Mouse (Mus musculus) intestine, postnatal 0 days (tissue): ENCODE results near the gene Sat2. TPM values are rescaled to one million over a fixed set of nuclear protein-coding genes. Genes with fewer than 3 reads are reported as not detected.
"Not testable (repeated sequence)": the region's sequence is repeated elsewhere in the genome, so short reads cannot be mapped to it uniquely, and the experiment has no call there.

Experiments used
- ATAC-seq: fragments of 200-750 bp; cut with Nextera tagmentation; 2 replicates; pipeline ENCODE4 v1.8.0; 2017; ENCODE audit warnings: mild to moderate bottlenecking, moderate TSS enrichment, moderate library complexity
- H3K27ac ChIP-seq: fragments of 300-500 bp; sonication (generic); 2 replicates; pipeline ENCODE4 v1.5.1; 2014; ENCODE audit warnings: mild to moderate bottlenecking, low read depth, low read length, moderate library complexity
- H3K27me3 ChIP-seq: fragments of 300-500 bp; sonication (generic); replicated peaks from 2 replicates; pipeline ENCODE4 v1.6.1; 2014; ENCODE audit warnings: low read length, mixed read lengths; ENCODE audit not compliant: control insufficient read depth, insufficient read depth
- H3K36me3 ChIP-seq: fragments of 300-500 bp; sonication (generic); 2 replicates; pipeline ENCODE4 v1.6.1; 2014; ENCODE audit warnings: mild to moderate bottlenecking, moderate library complexity; ENCODE audit not compliant: control insufficient read depth, insufficient read depth
- H3K4me1 ChIP-seq: fragments of 300-500 bp; sonication (generic); replicated peaks from 2 replicates; pipeline ENCODE4 v1.6.1; 2014; ENCODE audit warnings: antibody characterized with exemption, low read length, mixed read lengths; ENCODE audit not compliant: control insufficient read depth, insufficient read depth
- H3K4me2 ChIP-seq: fragments of 300-500 bp; sonication (generic); replicated peaks from 2 replicates; pipeline ENCODE4 v1.6.1; 2014; ENCODE audit warnings: low read depth, mild to moderate bottlenecking, moderate library complexity
- H3K4me3 ChIP-seq: fragments of 300-500 bp; sonication (generic); 2 replicates; pipeline ENCODE4 v1.5.1; 2014; ENCODE audit warnings: low read depth, low read length
- H3K9ac ChIP-seq: fragments of 300-500 bp; sonication (generic); 2 replicates; pipeline ENCODE4 v1.6.1; 2014; ENCODE audit warnings: mild to moderate bottlenecking, low read depth, low read length
- H3K9me3 ChIP-seq: fragments of 300-500 bp; sonication (generic); 2 replicates; pipeline ENCODE4 v1.6.1; 2016; ENCODE audit warnings: mixed run types; ENCODE audit not compliant: control insufficient read depth
- CTCF ChIP-seq: sonication (generic); IDR thresholded peaks from 2 replicates; pipeline ENCODE4 v1.5.1; 2016; ENCODE audit warnings: low read depth, mild to moderate bottlenecking, control low read depth, antibody characterized with exemption, moderate library complexity
- WGBS: fragments of 180-500 bp; shearing (Covaris S2); extraction: QIAGEN DNeasy Blood & Tissue Kit; methylation state at CpG from one replicate; pipeline ENCODE4 v1.1.7; 2014; 5-methylcytosine and 5-hydroxymethylcytosine counted together
- polyA plus RNA-seq: library from polyadenylated mRNA; unstranded; fragments of >200 nt; fragmentation: Nextera tagmentation; extraction: Ambion mirVana; gene quantifications from 2 replicates; pipeline ENCODE4 v1.2.1, GENCODE M21; 2015

Gene Sat2
- polyA plus RNA-seq, 1 experiment from 2014 or later: 34.1 TPM

DNA sequence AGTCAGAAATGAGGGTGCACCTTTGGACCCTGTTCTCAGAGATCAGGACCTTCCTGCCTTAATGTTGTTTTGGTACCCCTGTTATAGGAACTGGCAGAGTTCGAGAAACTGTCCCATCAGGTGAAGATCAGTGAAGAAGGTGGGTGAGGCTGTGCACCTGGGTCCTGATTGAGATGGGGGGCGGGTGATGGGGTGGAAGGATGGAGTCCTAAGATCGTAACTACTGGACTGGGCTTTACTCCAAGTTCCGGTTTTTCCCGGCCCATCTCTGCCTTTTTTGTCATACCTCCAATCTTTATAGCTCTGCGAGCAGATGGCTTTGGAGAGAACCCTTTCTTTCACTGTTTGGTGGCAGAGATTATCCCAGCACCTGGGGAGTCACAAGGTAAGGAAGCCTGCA lies 582 bp downstream of the Sat2 start:
- no peak for ATAC-seq
- Histone ChIP-seq H3K4me1 (peaks cover 3% of the 10 kb centered on the region; the same call in 1 of the 2 replicates), H3K4me2 (peak overlapping the region; percentile 70), H3K4me3 (peak overlapping the region; percentile 54), H3K36me3 (no peaks in the 10 kb centered on the region), H3K27ac (0 out of 2 replicates have a peak overlapping the region, but pooled peaks have one; percentile 63), H3K9me3 (no peaks in the 10 kb centered on the region), H3K27me3 (no peaks in the 10 kb centered on the region), H3K9ac (peak overlapping the region; percentile 57)
- no peak for TF ChIP-seq CTCF
- 13% methylated on average over 6 of the region's 6 CpGs for WGBS

DNA sequence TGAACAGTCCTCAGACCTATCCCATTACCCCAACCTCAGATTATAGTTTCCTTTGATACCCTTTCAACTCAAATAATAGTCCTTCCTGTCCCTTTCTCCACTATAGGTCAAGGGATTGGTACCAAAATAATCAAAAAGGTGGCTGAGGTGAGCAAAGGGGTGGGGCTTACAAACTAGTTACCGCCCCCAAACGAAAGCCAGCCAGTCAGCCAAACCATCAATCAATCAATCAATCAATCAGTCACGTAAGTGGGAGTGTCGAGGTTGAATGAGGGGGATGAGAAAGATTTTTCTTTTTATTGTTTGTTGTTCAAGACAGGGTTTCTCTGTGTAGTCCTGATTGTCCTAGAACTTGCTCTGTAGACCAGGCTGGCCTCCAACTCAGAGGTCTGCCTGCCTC lies 1.2 kb downstream of the Sat2 start:
- H3K36me3 ChIP-seq: no peaks in the 10 kb centered on the region
- H3K9me3 ChIP-seq: no peaks in the 10 kb centered on the region
- 81% methylated on average over 4 of the region's 4 CpGs for WGBS
- peaks cover 3% of the 10 kb centered on the region; the same call in 1 of the 2 replicates for H3K4me1 ChIP-seq
- no peak for TF ChIP-seq CTCF
- no peak for ATAC-seq
- no peak overlapping the region for H3K4me3 ChIP-seq
- no peaks in the 10 kb centered on the region for H3K27me3 ChIP-seq
- no peak overlapping the region for H3K27ac ChIP-seq
- no peak overlapping the region; the same call in 1 of the 2 replicates for H3K4me2 ChIP-seq
- H3K9ac ChIP-seq: no peak overlapping the region

DNA sequence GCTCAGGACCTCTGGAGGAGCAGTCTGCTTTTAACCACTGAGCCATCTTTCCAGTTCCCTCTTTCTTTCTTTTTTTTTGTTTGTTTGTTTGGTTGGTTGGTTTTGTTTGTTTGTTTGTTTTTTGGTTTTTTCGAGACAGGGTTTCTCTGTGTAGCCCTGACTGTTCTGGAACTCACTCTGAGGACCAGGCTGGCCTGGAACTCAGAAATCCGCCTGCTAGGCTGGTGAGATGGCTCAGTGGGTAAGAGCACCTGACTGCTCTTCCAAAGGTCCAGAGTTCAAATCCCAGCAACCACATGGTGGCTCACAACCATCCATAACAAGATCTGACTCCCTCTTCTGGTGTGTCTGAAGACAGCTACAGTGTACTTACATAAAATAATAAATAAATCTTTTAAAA lies 2.5 kb downstream of the Sat2 start:
- H3K36me3 ChIP-seq, H3K4me3 ChIP-seq, H3K4me2 ChIP-seq, H3K9me3 ChIP-seq, H3K27ac ChIP-seq, H3K4me1 ChIP-seq, H3K27me3 ChIP-seq, H3K9ac ChIP-seq, ATAC-seq: not testable (repeated sequence)
- WGBS: 84% methylated on average over 2 of the region's 2 CpGs

DNA sequence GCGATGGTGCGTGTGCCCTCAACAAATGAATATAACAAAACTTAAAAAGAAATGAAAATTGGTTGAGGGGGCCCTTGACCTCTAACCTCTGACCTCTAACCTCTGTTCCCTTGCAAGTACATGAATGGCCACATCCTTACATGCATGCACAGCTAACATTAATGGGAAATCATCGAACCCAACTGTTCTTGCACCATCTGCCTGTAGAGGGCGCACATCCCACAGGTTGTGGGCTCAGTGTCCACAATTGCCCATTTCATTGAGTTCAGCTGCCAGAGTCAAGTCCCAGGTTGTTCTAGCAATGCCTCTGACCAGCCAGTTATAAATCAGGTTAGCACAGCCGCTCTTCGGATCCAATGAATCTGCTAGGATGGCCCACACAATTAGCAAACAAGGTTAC lies 6.5 kb downstream of the Sat2 start:
- no peaks in the 10 kb centered on the region for H3K4me1 ChIP-seq
- no peak overlapping the region for H3K9ac ChIP-seq
- H3K4me3 ChIP-seq: no peak overlapping the region
- no peaks in the 10 kb centered on the region for H3K27me3 ChIP-seq
- H3K9me3 ChIP-seq: no peaks in the 10 kb centered on the region
- no peaks in the 10 kb centered on the region for H3K36me3 ChIP-seq
- WGBS: 36% methylated on average over 6 of the region's 6 CpGs
- H3K27ac ChIP-seq: no peak overlapping the region
- peak; percentile 97 for TF ChIP-seq CTCF
- ATAC-seq: no peak
- no peak overlapping the region for H3K4me2 ChIP-seq

DNA sequence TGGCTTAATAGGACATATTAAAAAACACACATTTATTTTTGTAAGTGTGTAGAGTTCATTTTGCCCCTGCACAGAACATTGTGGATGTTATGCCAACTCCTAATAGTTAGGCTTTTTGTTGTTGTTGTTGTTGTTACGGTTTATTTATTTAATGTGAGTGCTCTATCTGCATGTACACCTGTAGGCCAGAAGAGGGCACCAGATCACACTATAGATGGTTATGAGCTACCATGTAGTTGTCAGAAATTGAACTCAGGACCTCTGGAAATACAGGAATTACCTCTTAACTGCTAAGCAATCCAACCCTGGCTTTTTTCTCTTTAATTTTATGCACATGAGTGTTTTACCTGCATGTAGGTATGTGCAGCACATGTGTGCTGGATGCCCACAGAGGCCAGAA lies 8.0 kb downstream of the Sat2 start:
- H3K4me3 ChIP-seq: no peak overlapping the region
- no peaks in the 10 kb centered on the region for H3K9me3 ChIP-seq
- no peaks in the 10 kb centered on the region for H3K36me3 ChIP-seq
- H3K4me1 ChIP-seq: peaks cover 5% of the 10 kb centered on the region; the same call in 1 of the 2 replicates
- H3K9ac ChIP-seq: no peak overlapping the region
- no peaks in the 10 kb centered on the region for H3K27me3 ChIP-seq
- WGBS: 71% methylated on average over 1 of the region's 1 CpGs
- peak; percentile 71 for TF ChIP-seq CTCF
- ATAC-seq: no peak
- no peak overlapping the region for H3K4me2 ChIP-seq
- H3K27ac ChIP-seq: no peak overlapping the region

DNA sequence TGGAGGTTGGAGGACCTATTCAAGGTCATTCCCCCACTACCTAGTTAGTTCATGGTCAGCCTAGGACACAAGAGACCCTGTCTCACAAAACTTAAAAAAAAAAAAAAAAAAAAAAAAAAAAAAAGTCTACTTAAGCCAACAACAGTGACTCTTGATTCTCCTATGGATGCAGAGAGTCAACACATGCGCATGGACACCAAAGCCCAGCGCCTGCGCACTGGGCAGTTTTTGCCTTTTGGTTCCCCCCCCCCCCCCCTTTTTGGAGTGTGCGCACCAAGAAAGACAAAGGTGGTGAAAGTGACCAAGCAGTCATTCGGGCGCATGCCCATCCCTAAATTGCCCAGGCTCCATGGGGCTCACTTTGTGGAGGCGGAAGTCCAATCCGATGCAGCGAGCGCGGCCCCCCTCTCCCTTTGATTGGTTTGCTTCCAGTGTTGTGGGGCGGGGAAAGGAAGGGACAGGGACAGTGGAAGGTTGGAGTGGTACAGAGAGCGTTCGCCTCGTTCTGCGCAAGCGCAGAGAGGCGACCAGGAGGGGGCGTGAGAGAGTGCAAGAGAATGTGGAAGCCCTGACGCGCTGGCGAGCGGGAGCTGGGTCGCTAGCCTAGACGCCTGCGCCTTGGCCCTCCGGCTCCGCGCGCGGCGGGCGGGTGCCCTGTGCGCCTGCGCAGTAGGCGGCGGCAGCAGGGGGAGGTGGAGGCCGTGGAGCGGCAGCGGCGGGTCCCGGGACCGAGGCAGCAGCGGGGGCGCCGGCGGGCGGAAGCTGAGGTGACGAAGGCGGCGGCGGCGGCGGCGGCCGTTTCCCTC lies 10.7 kb downstream of the Sat2 start, which contains the start of gene Fxr2:
Gene Fxr2, plus strand, starts transcription at position 707 of the 806 bp plus-strand sequence.
- Histone ChIP-seq H3K4me1 (peaks cover 5% of the 10 kb centered on the region; the same call in 1 of the 2 replicates), H3K9ac (peak within 1 kb of the TSS; percentile 90), H3K9me3 (no peaks in the 10 kb centered on the region), H3K27me3 (no peaks in the 10 kb centered on the region), H3K36me3 (no peaks in the 10 kb centered on the region), H3K4me3 (peak within 1 kb of the TSS; percentile 89), H3K4me2 (peak within 1 kb of the TSS; percentile 70), H3K27ac (peak within 1 kb of the TSS; percentile 89)
- ATAC-seq: peak; percentile 98
- under 1% methylated on average over 25 of the region's 56 CpGs for WGBS
- peak; percentile 96 for TF ChIP-seq CTCF
